Mouse (Mus musculus): ENCODE data around the gene Alg1. TPM values are rescaled to one million over a fixed set of nuclear protein-coding genes. Genes with fewer than 3 reads are reported as not detected.

The Alg1 gene
- polyA plus RNA-seq, 1 experiment = 26.9 TPM

DNA sequence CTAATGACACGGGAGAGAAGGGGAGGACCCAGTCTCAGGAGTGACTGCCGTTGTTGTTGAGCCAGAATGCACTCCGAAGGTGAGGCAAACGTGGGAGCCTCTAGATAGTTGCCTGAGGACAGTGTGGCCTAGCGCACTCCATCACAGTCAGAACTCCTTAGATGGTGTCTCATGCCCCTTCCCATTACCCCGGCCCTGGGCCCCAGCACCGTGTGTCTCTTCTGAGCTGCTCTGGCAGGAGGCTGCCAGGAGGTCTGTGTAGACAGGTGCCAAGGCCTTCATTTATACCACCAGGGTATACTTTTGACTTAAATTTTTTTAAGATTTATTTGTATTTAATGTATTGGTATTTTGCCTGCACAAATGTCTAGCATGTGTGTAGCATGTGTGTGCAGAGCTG, 30.5 kb downstream of the Alg1 start:
- TF ChIP-seq POLR2A (IDR thresholded peaks at IDR 0.05; ENCODE audit: borderline replicate concordance, low read depth, low read length) (no peak), CTCF (IDR thresholded peaks at IDR 0.05; ENCODE audit: low read depth, low read length) (no peak)
- H3K4me3 ChIP-seq (ENCODE audit: insufficient read depth, low read length) = no peak overlapping the region
- no peak overlapping the region for H3K27ac ChIP-seq (ENCODE audit: insufficient read depth, low read depth, low read length)
- no peaks in the 10 kb centered on the region for H3K4me1 ChIP-seq (ENCODE audit: control insufficient read depth, insufficient read depth, low read length)

DNA sequence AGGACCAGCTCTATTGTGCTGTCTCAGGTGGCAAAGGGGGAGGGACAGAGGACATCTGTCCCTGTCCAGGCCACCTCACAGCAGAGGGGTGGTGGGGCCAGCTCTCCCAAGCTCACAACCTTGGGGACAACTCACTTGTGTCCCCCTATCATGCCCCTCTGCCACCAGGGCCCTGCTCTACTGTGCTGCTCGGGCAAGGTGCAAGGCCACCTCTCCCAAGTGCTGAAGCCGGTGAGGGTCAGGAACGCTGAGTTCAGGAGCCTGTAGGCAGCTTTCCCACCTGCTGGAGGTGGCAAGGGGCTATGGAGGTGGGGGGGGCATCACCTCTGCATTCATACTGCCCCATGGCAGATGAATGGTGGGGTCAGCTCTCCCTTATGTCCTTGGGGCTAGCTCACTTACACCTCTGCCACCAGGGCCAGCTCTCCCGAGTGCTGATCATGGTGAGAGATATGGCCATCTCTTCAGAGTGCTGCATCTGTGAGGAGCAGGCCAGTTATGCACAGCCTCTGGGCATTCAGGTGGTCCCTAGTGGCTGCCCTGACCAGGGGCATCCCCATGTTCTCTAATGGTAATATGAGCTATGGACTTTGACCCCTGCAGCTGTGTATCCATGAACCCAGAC, 38.1 kb downstream of the Alg1 start:
- no peak overlapping the region for H3K4me3 ChIP-seq (ENCODE audit: insufficient read depth, low read length)
- TF ChIP-seq POLR2A (IDR thresholded peaks at IDR 0.05; ENCODE audit: borderline replicate concordance, low read depth, low read length) (no peak), CTCF (IDR thresholded peaks at IDR 0.05; ENCODE audit: low read depth, low read length) (no peak)
- H3K4me1 ChIP-seq (ENCODE audit: control insufficient read depth, insufficient read depth, low read length) = no peaks in the 10 kb centered on the region
- no peak overlapping the region for H3K27ac ChIP-seq (ENCODE audit: insufficient read depth, low read depth, low read length)

GRCm38 (mm10) chr16:5272371-5272770, 39.0 kb downstream of the Alg1 start:
- no peak overlapping the region for H3K4me3 ChIP-seq (ENCODE audit: insufficient read depth, low read length)
- TF ChIP-seq POLR2A (IDR thresholded peaks at IDR 0.05; ENCODE audit: borderline replicate concordance, low read depth, low read length) = no peak
- TF ChIP-seq CTCF (IDR thresholded peaks at IDR 0.05; ENCODE audit: low read depth, low read length) = no peak
- H3K4me1 ChIP-seq (ENCODE audit: control insufficient read depth, insufficient read depth, low read length) = no peaks in the 10 kb centered on the region
- H3K27ac ChIP-seq (ENCODE audit: insufficient read depth, low read depth, low read length) = no peak overlapping the region

DNA sequence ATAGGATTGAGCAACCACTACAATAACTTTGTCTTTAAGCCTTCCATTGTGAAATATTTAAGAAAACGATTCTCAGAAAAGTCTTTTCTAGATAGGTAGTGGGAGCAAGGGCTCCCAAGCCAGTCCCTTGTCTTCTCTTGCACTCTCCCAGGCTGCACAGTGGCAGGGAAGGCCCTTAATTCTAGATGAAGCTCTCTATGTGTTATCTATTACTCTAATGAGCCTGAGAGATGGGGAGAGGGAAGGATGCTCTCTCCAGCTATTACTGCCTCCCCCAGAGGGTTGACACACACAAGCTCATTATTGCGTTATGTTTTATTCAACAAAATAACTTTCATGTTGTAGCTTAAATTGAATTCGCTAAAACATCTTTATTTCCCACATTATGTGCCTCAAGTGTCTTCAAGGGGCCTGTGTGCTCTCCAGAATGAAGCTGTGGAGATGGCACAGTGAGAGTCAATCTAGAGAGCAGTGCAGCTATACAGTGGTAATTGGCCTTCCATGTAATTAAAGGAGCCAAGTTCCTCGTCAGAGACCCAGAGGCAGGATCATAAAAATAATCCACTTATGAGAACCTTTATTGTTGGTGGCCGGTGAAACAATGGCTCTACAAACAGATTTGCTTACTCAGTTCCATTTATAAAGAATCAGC, 46.3 kb downstream of the Alg1 start:
- no peak overlapping the region for H3K4me3 ChIP-seq (ENCODE audit: insufficient read depth, low read length)
- no peak for TF ChIP-seq CTCF (IDR thresholded peaks at IDR 0.05; ENCODE audit: low read depth, low read length)
- no peak for TF ChIP-seq POLR2A (IDR thresholded peaks at IDR 0.05; ENCODE audit: borderline replicate concordance, low read depth, low read length)
- no peaks in the 10 kb centered on the region for H3K4me1 ChIP-seq (ENCODE audit: control insufficient read depth, insufficient read depth, low read length)
- H3K27ac ChIP-seq (ENCODE audit: insufficient read depth, low read depth, low read length) = no peak overlapping the region

GRCm38 (mm10) chr16:5282686-5283085, 49.3 kb downstream of the Alg1 start:
- Histone ChIP-seq H3K4me3 (ENCODE audit: insufficient read depth, low read length) (no peak overlapping the region), H3K4me1 (ENCODE audit: control insufficient read depth, insufficient read depth, low read length) (no peaks in the 10 kb centered on the region), H3K27ac (ENCODE audit: insufficient read depth, low read depth, low read length) (no peak overlapping the region)
- TF ChIP-seq POLR2A (IDR thresholded peaks at IDR 0.05; ENCODE audit: borderline replicate concordance, low read depth, low read length) = no peak
- TF ChIP-seq CTCF (IDR thresholded peaks at IDR 0.05; ENCODE audit: low read depth, low read length) = no peak

DNA sequence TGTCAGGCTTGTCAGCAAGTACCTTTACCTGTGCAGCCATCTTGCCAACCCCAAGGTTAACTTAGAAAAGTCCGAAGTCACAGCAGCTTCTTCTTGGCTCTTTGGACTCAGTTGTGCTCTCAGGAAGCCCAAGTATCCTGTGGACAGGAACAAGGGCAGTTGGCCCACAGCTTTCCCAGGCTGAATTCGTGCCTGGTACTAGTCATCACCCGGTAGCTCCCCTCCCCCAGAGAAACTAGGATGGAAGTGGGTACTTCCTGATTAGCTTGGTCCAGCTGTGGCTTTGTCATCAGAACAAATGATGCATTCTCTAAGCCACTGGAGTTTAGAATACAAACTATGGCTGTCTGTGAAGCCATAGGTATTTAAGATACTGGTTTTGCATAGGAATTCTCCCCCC, 52.0 kb downstream of the Alg1 start:
- TF ChIP-seq POLR2A (IDR thresholded peaks at IDR 0.05; ENCODE audit: borderline replicate concordance, low read depth, low read length) (no peak), CTCF (IDR thresholded peaks at IDR 0.05; ENCODE audit: low read depth, low read length) (no peak)
- no peaks in the 10 kb centered on the region for H3K4me1 ChIP-seq (ENCODE audit: control insufficient read depth, insufficient read depth, low read length)
- no peak overlapping the region for H3K4me3 ChIP-seq (ENCODE audit: insufficient read depth, low read length)
- no peak overlapping the region for H3K27ac ChIP-seq (ENCODE audit: insufficient read depth, low read depth, low read length)

Other genes with a start within 250 kb of the Alg1 start
- gene Sept12, start 235.8 kb upstream of the Alg1 start, polyA plus RNA-seq (2012; ENCODE audit: insufficient read depth, insufficient read length, missing spikeins) = not detected in 2 replicates
- gene Smim22, start 226.3 kb upstream of the Alg1 start, polyA plus RNA-seq (2012; ENCODE audit: insufficient read depth, insufficient read length, missing spikeins) = not detected in 2 replicates
- gene Rogdi, start 220.1 kb upstream of the Alg1 start, polyA plus RNA-seq (2012; ENCODE audit: insufficient read depth, insufficient read length, missing spikeins) = 72.5 and 76.6 TPM in 2 replicates
- 84.0 and 94.6 TPM in 2 replicates for gene Glyr1, start 183.8 kb upstream of the Alg1 start, polyA plus RNA-seq (2012; ENCODE audit: insufficient read depth, insufficient read length, missing spikeins)
- 35.1 and 37.6 TPM in 2 replicates for gene Ubn1, start 183.6 kb upstream of the Alg1 start, polyA plus RNA-seq (2012; ENCODE audit: insufficient read depth, insufficient read length, missing spikeins)
- not detected in 2 replicates for gene Ppl, start 101.2 kb upstream of the Alg1 start, polyA plus RNA-seq (2012; ENCODE audit: insufficient read depth, insufficient read length, missing spikeins)
- not detected in 2 replicates for gene Sec14l5, start 86.5 kb upstream of the Alg1 start, polyA plus RNA-seq (2012; ENCODE audit: insufficient read depth, insufficient read length, missing spikeins)
- 49.7 and 66.8 TPM in 2 replicates for gene Nagpa, start 29.6 kb upstream of the Alg1 start, polyA plus RNA-seq (2012; ENCODE audit: insufficient read depth, insufficient read length, missing spikeins)
- not detected in 2 replicates for gene AU021092, start 11.3 kb upstream of the Alg1 start, polyA plus RNA-seq (2012; ENCODE audit: insufficient read depth, insufficient read length, missing spikeins)
- gene Eef2kmt, start 22.4 kb downstream of the Alg1 start, polyA plus RNA-seq (2012; ENCODE audit: insufficient read depth, insufficient read length, missing spikeins) = 9.8 and 12.4 TPM in 2 replicates

Measured in bone marrow macrophage, adult 2 months (primary cell).